Mouse (Mus musculus) stomach, postnatal 0 days (tissue): ENCODE measurements at regions not wholly inside any gene's neighbourhood (a gene's known extent, or its start where the extent isn't known, plus 50 kb on each side); places are given as distances from the start of the nearest gene placed in this dataset.

Experiments
- ATAC-seq: fragments of 200-750 bp; cut with Nextera tagmentation; 2 replicates; pipeline ENCODE4 v1.8.0; 2017; ENCODE audit not compliant: low FRiP score, low TSS enrichment
- DNase-seq: peaks from one replicate; pipeline ENCODE4 v3.0.0-alpha.2; 2016; ENCODE audit warnings: low spot score
- H3K27ac ChIP-seq: fragments of 300-500 bp; sonication (generic); replicated peaks from 2 replicates; pipeline ENCODE4 v1.5.1; 2014; ENCODE audit warnings: mild to moderate bottlenecking, control low read depth
- H3K27me3 ChIP-seq: fragments of 300-500 bp; sonication (generic); 2 replicates; pipeline ENCODE4 v1.6.1; 2014; ENCODE audit warnings: low read length; ENCODE audit not compliant: control insufficient read depth, insufficient read depth
- H3K36me3 ChIP-seq: fragments of 300-500 bp; sonication (generic); 2 replicates; pipeline ENCODE4 v1.6.1; 2014; ENCODE audit warnings: low read length, mixed read lengths; ENCODE audit not compliant: control insufficient read depth, insufficient read depth
- H3K4me1 ChIP-seq: fragments of 300-500 bp; sonication (generic); replicated peaks from 2 replicates; pipeline ENCODE4 v1.6.1; 2014; ENCODE audit warnings: antibody characterized with exemption; ENCODE audit not compliant: control insufficient read depth, insufficient read depth
- H3K4me2 ChIP-seq: fragments of 300-500 bp; sonication (generic); replicated peaks from 2 replicates; pipeline ENCODE4 v1.6.1; 2014; ENCODE audit warnings: low read depth, mild to moderate bottlenecking, control low read depth, moderate library complexity
- H3K4me3 ChIP-seq: fragments of 300-500 bp; sonication (generic); 2 replicates; pipeline ENCODE4 v1.5.1; 2014; ENCODE audit warnings: low read depth, low read length, control low read depth
- H3K9ac ChIP-seq: fragments of 300-500 bp; sonication (generic); 2 replicates; pipeline ENCODE4 v1.6.1; 2014; ENCODE audit warnings: mild to moderate bottlenecking, low read length, control low read depth, mixed read lengths
- H3K9me3 ChIP-seq: fragments of 300-500 bp; sonication (generic); 2 replicates; pipeline ENCODE4 v1.6.1; 2016; ENCODE audit warnings: low read length; ENCODE audit not compliant: control insufficient read depth
- CTCF ChIP-seq: IDR thresholded peaks from 2 replicates; pipeline ENCODE4 v1.5.1; 2016; ENCODE audit warnings: antibody characterized with exemption, low read depth, mild to moderate bottlenecking, moderate library complexity
- EP300 ChIP-seq: optimal IDR thresholded peaks from 2 replicates; pipeline ENCODE3; 2016; ENCODE audit warnings: antibody characterized with exemption
- WGBS: fragments of 180-500 bp; shearing (Covaris S2); extraction: QIAGEN DNeasy Blood & Tissue Kit; methylation state at CpG from one replicate; pipeline ENCODE4 v1.1.7; 2014; 5-methylcytosine and 5-hydroxymethylcytosine counted together

DNA sequence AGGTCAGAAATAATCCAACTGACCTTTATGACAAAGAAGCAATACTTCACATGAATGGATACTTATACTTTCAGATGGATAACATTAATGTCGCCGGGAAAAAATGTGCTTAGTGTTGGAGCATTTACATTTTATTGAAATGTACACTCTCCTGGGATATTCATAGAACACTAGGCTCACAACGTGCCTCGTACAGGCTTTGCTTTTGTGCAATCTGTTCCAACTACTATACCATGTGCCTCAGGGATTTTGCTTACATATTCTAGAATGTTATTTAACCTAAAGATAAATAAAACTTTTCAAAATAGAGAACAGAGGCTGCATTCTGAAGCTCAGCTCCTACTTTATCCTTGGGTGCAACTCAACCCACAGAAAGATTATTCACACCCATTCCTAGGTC, 75.8 kb upstream of the Hapln1 start:
- Histone ChIP-seq H3K27me3 (no peaks in the 10 kb centered on the region), H3K4me2 (no peak overlapping the region), H3K4me3 (no peak overlapping the region), H3K4me1 (no peaks in the 10 kb centered on the region), H3K9me3 (no peaks in the 10 kb centered on the region), H3K9ac (no peak overlapping the region), H3K27ac (no peak overlapping the region), H3K36me3 (no peaks in the 10 kb centered on the region)
- ATAC-seq (no peak), DNase-seq (no peak)
- 57% methylated on average over 4 of the region's 4 CpGs for WGBS
- TF ChIP-seq CTCF (no peak), EP300 (no peak)
